Mouse (Mus musculus) lung, postnatal 0 days (tissue): ENCODE results near the gene Olfr541.
"Not testable (repeated sequence)": the region's sequence is repeated elsewhere in the genome, so short reads cannot be mapped to it uniquely, and the experiment has no call there.

Experiments
- CTCF ChIP-seq: IDR thresholded peaks from 2 replicates; pipeline ENCODE4 v1.5.1; 2016; ENCODE audit warnings: antibody characterized with exemption, mild to moderate bottlenecking
- EP300 ChIP-seq: IDR thresholded peaks from 2 replicates; pipeline ENCODE4 v1.6.1; 2016; ENCODE audit warnings: antibody characterized with exemption, mild to moderate bottlenecking, control low read depth

DNA sequence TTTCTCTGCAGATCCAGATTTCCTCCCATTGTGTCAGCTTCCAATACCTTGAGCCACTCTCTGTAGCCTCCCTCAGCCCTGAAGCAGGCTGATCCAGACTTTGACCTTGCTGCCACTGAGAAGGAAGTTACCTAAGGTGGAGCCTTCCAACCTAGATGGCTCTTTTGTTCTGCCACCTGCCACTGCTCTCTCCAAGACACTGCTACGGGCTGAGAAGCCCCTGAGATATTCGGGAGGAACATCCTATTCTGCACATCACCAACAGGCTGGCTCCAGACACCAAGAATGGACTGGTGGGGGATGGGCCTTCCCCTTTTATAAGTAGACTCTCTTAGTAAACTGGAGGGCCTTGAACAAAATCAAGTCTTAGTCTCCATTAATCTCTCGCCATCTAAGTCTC lies 26.4 kb upstream of the Olfr541 start:
- not testable (repeated sequence) for TF ChIP-seq CTCF, EP300
